Mouse (Mus musculus) kidney, embryonic 16.5 days (tissue): ENCODE results near the gene Evx1. TPM values are rescaled to one million over a fixed set of nuclear protein-coding genes. Genes with fewer than 3 reads are reported as not detected.
A peak's percentile ranks its signal among the peaks of the same experiment; 100 is the strongest.

Experiments used
- ATAC-seq: fragments of 200-750 bp; cut with Nextera tagmentation; 2 replicates; pipeline ENCODE4 v1.8.0; 2017; ENCODE audit warnings: moderate TSS enrichment; ENCODE audit not compliant: low FRiP score, low TSS enrichment
- H3K27ac ChIP-seq: fragments of 300-500 bp; sonication (generic); 2 replicates; pipeline ENCODE4 v1.5.1; 2014; ENCODE audit warnings: low read length
- H3K27me3 ChIP-seq: fragments of 300-500 bp; sonication (generic); 2 replicates; pipeline ENCODE4 v1.6.1; 2014; ENCODE audit warnings: low read length, control low read depth, mixed read lengths; ENCODE audit not compliant: insufficient read depth
- H3K36me3 ChIP-seq: fragments of 300-500 bp; sonication (generic); 2 replicates; pipeline ENCODE4 v1.6.1; 2014; ENCODE audit warnings: low read length, control low read depth, mixed read lengths; ENCODE audit not compliant: insufficient read depth
- H3K4me1 ChIP-seq: fragments of 300-500 bp; sonication (generic); 2 replicates; pipeline ENCODE4 v1.6.1; 2014; ENCODE audit warnings: low read length, control low read depth, mixed read lengths; ENCODE audit not compliant: insufficient read depth
- H3K4me2 ChIP-seq: fragments of 300-500 bp; sonication (generic); replicated peaks from 2 replicates; pipeline ENCODE4 v1.6.1; 2014; ENCODE audit warnings: low read depth, low read length
- H3K4me3 ChIP-seq: fragments of 300-500 bp; sonication (generic); 2 replicates; pipeline ENCODE4 v1.5.1; 2014; ENCODE audit warnings: mild to moderate bottlenecking, low read length
- H3K9ac ChIP-seq: fragments of 300-500 bp; sonication (generic); replicated peaks from 2 replicates; pipeline ENCODE4 v1.6.1; 2014; ENCODE audit warnings: low read length
- H3K9me3 ChIP-seq: fragments of 300-500 bp; sonication (generic); 2 replicates; pipeline ENCODE4 v1.6.1; 2016; ENCODE audit warnings: low read length, control low read depth
- WGBS: fragments of 180-500 bp; shearing (Covaris S2); extraction: QIAGEN DNeasy Blood & Tissue Kit; methylation state at CpG from one replicate; pipeline ENCODE4 v1.1.7; 2014; 5-methylcytosine and 5-hydroxymethylcytosine counted together
- polyA plus RNA-seq: library from polyadenylated mRNA; unstranded; fragments of >200 nt; fragmentation: Nextera tagmentation; extraction: Ambion mirVana; gene quantifications from 2 replicates; pipeline ENCODE4 v1.2.1, GENCODE M21; 2015

Gene Evx1
- polyA plus RNA-seq, 1 experiment from 2014 or later, result not detected

GRCm38 (mm10) chr6:52311661-52312557 is 1.4 kb upstream of the Evx1 start:
- Histone ChIP-seq H3K36me3 (no peaks in the 10 kb centered on the region), H3K27me3 (peaks cover 93% of the 10 kb centered on the region), H3K9ac (no peak overlapping the region), H3K9me3 (no peaks in the 10 kb centered on the region), H3K4me3 (no peak overlapping the region), H3K27ac (no peak overlapping the region), H3K4me1 (peaks cover 24% of the 10 kb centered on the region), H3K4me2 (no peak overlapping the region)
- ATAC-seq, result no peak
- 8% methylated on average over 6 of the region's 6 CpGs for WGBS

GRCm38 (mm10) chr6:52312558-52312915 is 761 bp upstream of the Evx1 start:
- Histone ChIP-seq H3K4me1 (peaks cover 25% of the 10 kb centered on the region), H3K27ac (no peak overlapping the region), H3K4me3 (no peak overlapping the region), H3K36me3 (no peaks in the 10 kb centered on the region), H3K27me3 (peaks cover 93% of the 10 kb centered on the region), H3K4me2 (no peak overlapping the region), H3K9ac (no peak overlapping the region), H3K9me3 (no peaks in the 10 kb centered on the region)
- 5% methylated on average over 8 of the region's 8 CpGs for whole genome bisulfite sequencing
- ATAC-seq, result no peak

DNA sequence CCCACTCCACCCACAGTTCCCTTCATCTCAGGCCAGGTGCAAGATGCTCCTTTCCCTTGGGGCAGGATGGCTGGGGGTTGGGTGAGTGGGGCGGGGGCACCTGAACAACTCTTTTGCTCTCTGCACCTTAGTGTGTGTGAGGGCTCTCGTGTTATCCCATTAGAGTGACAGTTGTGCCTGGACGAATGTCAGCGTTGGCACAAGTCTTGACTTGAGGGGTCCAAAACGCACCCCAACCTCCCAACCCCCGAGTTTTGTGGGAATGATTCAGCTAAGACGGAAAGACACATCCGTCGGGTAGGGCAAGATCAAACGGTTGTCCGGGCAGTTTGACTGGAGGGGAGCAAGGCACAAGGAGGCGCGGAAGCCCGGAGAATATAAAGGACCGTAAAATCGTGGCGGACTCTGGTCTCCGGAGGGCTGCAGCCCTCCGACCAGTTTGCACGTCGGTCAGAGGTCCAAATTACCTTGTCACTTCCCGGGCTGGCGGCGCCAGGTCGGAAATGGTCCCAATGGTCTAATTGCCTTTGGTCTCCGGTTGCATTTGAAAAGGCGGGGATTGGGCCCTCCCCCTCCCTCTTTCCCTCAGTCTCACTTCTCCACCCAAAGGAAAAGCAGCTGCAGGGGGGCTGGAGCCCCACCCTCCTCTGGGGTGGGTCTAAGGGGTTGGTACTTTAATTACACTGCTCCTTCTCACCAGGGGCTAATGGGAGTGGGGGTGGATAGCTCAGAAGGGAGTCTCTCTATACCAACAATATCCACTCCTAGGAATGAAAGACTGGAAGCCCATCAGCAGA is 1.2 kb downstream of the Evx1 start:
- 0 out of 2 replicates have a peak, but pooled peaks have one; percentile 17 for ATAC-seq
- H3K4me3 ChIP-seq, result peak overlapping the region; percentile 28
- H3K27ac ChIP-seq, result no peak overlapping the region
- peaks cover 25% of the 10 kb centered on the region for H3K4me1 ChIP-seq
- H3K9me3 ChIP-seq, result no peaks in the 10 kb centered on the region
- H3K9ac ChIP-seq, result no peak overlapping the region
- under 1% methylated on average over 27 of the region's 27 CpGs for WGBS
- H3K4me2 ChIP-seq, result peak overlapping the region; percentile 33
- no peaks in the 10 kb centered on the region for H3K36me3 ChIP-seq
- H3K27me3 ChIP-seq, result peaks cover 93% of the 10 kb centered on the region

- Histone ChIP-seq H3K4me1 (peaks cover 20% of the 10 kb centered on the region), H3K9ac (no peak overlapping the region), H3K27me3 (peaks cover 92% of the 10 kb centered on the region), H3K4me3 (no peak overlapping the region; the same call in 1 of the 2 replicates), H3K4me2 (peak overlapping the region; percentile 53; the same call in 1 of the 2 replicates), H3K36me3 (no peaks in the 10 kb centered on the region), H3K9me3 (no peaks in the 10 kb centered on the region), H3K27ac (no peak overlapping the region)
- no peak for ATAC-seq
- 7% methylated on average over 27 of the region's 27 CpGs for WGBS
These were observed 2.4 kb downstream of the Evx1 start for GRCm38 (mm10) chr6:52315441-52316412.

GRCm38 (mm10) chr6:52316413-52317184 is 3.3 kb downstream of the Evx1 start:
- H3K27ac ChIP-seq, result no peak overlapping the region
- peaks cover 20% of the 10 kb centered on the region for H3K4me1 ChIP-seq
- peak overlapping the region; percentile 53 for H3K4me2 ChIP-seq
- H3K36me3 ChIP-seq, result no peaks in the 10 kb centered on the region
- no peak overlapping the region for H3K9ac ChIP-seq
- 4% methylated on average over 61 of the region's 81 CpGs for WGBS
- H3K27me3 ChIP-seq, result peaks cover 91% of the 10 kb centered on the region
- ATAC-seq, result peak; percentile 26; the same call in 1 of the 2 replicates
- H3K4me3 ChIP-seq, result peak overlapping the region; percentile 45
- no peaks in the 10 kb centered on the region for H3K9me3 ChIP-seq

- Histone ChIP-seq H3K27ac (no peak overlapping the region), H3K36me3 (no peaks in the 10 kb centered on the region), H3K27me3 (peaks cover 93% of the 10 kb centered on the region), H3K9ac (no peak overlapping the region), H3K9me3 (no peaks in the 10 kb centered on the region), H3K4me3 (no peak overlapping the region), H3K4me2 (no peak overlapping the region), H3K4me1 (peaks cover 20% of the 10 kb centered on the region)
- no peak for ATAC-seq
- WGBS, result 31% methylated on average over 14 of the region's 14 CpGs
These were observed 4.3 kb downstream of the Evx1 start for GRCm38 (mm10) chr6:52317461-52318180.

GRCm38 (mm10) chr6:52318271-52318670 is 5.0 kb downstream of the Evx1 start:
- Histone ChIP-seq H3K4me1 (peaks cover 19% of the 10 kb centered on the region), H3K27me3 (peaks cover 94% of the 10 kb centered on the region), H3K36me3 (no peaks in the 10 kb centered on the region), H3K4me3 (no peak overlapping the region), H3K27ac (no peak overlapping the region), H3K9ac (no peak overlapping the region), H3K9me3 (no peaks in the 10 kb centered on the region), H3K4me2 (no peak overlapping the region)
- 53% methylated on average over 1 of the region's 1 CpGs for WGBS
- no peak for ATAC-seq

DNA sequence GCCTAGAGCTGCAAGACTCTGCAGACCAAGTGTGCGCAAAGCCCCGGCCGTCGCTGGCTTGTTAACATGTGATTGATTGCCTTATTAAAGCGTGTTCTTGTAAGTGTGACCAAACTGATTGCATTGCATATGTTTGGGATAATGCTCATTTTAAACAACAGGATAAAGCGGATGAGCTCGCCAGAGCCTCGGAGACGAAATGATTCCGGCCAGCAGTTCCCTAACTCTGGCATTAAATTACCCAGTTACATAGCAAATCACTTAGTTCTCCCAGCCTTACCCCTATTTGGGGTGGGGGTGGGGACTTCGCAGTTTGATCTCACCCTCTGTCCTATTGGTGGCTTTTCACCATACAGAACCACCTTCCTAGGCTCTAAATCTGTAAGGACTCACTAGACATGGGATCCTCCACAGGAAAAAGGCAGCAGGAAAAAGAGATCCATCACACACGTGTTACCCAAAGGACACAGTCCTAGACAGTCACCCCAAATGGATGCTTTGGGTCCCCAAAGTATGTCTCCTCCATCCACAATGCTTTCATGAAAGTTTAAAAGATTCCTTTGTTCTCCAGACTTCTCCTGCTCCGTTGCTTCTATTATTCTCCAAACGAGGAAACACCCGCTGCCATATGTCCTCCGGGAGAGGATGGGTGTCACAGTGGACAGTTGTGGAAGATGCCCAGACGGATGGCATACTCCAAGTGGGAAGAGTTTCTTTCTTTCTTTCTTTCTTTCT is 6.8 kb downstream of the Evx1 start:
- H3K27ac ChIP-seq, result no peak overlapping the region
- 5% methylated on average over 17 of the region's 17 CpGs for WGBS
- ATAC-seq, result no peak
- H3K27me3 ChIP-seq, result peaks cover 91% of the 10 kb centered on the region
- H3K4me2 ChIP-seq, result no peak overlapping the region
- H3K4me3 ChIP-seq, result no peak overlapping the region
- H3K36me3 ChIP-seq, result no peaks in the 10 kb centered on the region
- no peak overlapping the region for H3K9ac ChIP-seq
- peaks cover 10% of the 10 kb centered on the region for H3K4me1 ChIP-seq
- no peaks in the 10 kb centered on the region for H3K9me3 ChIP-seq
